Mouse (Mus musculus) heart, embryonic 13.5 days (tissue): Measurements from ENCODE around the gene Nupr1l. TPM values are rescaled to one million over a fixed set of nuclear protein-coding genes. Genes with fewer than 3 reads are reported as not detected.

Experiments used
- ATAC-seq: fragments of 200-750 bp; cut with Nextera tagmentation; 2 replicates; pipeline ENCODE4 v1.8.0; 2017; ENCODE audit warnings: moderate TSS enrichment; ENCODE audit not compliant: insufficient number of reproducible peaks, low FRiP score, low TSS enrichment; ENCODE audit errors: extremely low read depth
- H3K27ac ChIP-seq: fragments of 300-500 bp; sonication (generic); replicated peaks from 2 replicates; pipeline ENCODE4 v1.5.1; 2015; ENCODE audit warnings: moderate library complexity, mild to moderate bottlenecking, inconsistent platforms
- H3K27me3 ChIP-seq: fragments of 300-500 bp; sonication (generic); replicated peaks from 2 replicates; pipeline ENCODE4 v1.6.1; 2015; ENCODE audit warnings: mild to moderate bottlenecking, inconsistent platforms
- H3K36me3 ChIP-seq: fragments of 300-500 bp; sonication (generic); 2 replicates; pipeline ENCODE4 v1.6.1; 2015; ENCODE audit warnings: mild to moderate bottlenecking, inconsistent platforms
- H3K4me1 ChIP-seq: fragments of 300-500 bp; sonication (generic); 2 replicates; pipeline ENCODE4 v1.6.1; 2015; ENCODE audit warnings: inconsistent platforms
- H3K4me2 ChIP-seq: fragments of 300-500 bp; sonication (generic); 2 replicates; pipeline ENCODE4 v1.6.1; 2015; ENCODE audit warnings: inconsistent platforms, mild to moderate bottlenecking, moderate library complexity
- H3K4me3 ChIP-seq: fragments of 300-500 bp; sonication (generic); 2 replicates; pipeline ENCODE4 v1.5.1; 2015; ENCODE audit warnings: moderate library complexity, mild to moderate bottlenecking, inconsistent platforms
- H3K9ac ChIP-seq: fragments of 300-500 bp; sonication (generic); 2 replicates; pipeline ENCODE4 v1.6.1; 2015; ENCODE audit warnings: inconsistent platforms, mild to moderate bottlenecking, moderate library complexity
- H3K9me3 ChIP-seq: fragments of 300-500 bp; sonication (generic); 2 replicates; pipeline ENCODE4 v1.6.1; 2016; ENCODE audit warnings: inconsistent platforms
- WGBS: fragments of 180-500 bp; shearing (Covaris S2); methylation state at CpG from one replicate; pipeline ENCODE4 v1.1.7; 2015; ENCODE audit warnings: mixed read lengths; 5-methylcytosine and 5-hydroxymethylcytosine counted together
- polyA plus RNA-seq: library from polyadenylated mRNA; unstranded; fragments of >200 nt; fragmentation: Nextera tagmentation; extraction: Ambion mirVana; gene quantifications from 2 replicates; pipeline ENCODE4 v1.2.1, GENCODE M21; 2015

Nupr1l gene
- polyA plus RNA-seq, 1 experiment from 2014 or later = 1.6 TPM

GRCm38 (mm10) chr5:129918752-129919151 is 10.4 kb downstream of the Nupr1l start:
- Histone ChIP-seq H3K27me3 (no peaks in the 10 kb centered on the region), H3K9ac (no peak overlapping the region), H3K9me3 (no peaks in the 10 kb centered on the region), H3K4me1 (no peaks in the 10 kb centered on the region), H3K27ac (no peak overlapping the region), H3K4me3 (no peak overlapping the region), H3K36me3 (no peaks in the 10 kb centered on the region), H3K4me2 (no peak overlapping the region)
- 66% methylated on average over 9 of the region's 9 CpGs for WGBS
- ATAC-seq = no peak

GRCm38 (mm10) chr5:129919320-129919719 is 11.0 kb downstream of the Nupr1l start:
- H3K4me3 ChIP-seq = no peak overlapping the region
- H3K27ac ChIP-seq = no peak overlapping the region
- 62% methylated on average over 8 of the region's 8 CpGs for WGBS
- no peak for ATAC-seq
- no peaks in the 10 kb centered on the region for H3K9me3 ChIP-seq
- no peaks in the 10 kb centered on the region for H3K27me3 ChIP-seq
- H3K36me3 ChIP-seq = no peaks in the 10 kb centered on the region
- no peak overlapping the region for H3K9ac ChIP-seq
- H3K4me2 ChIP-seq = no peak overlapping the region
- no peaks in the 10 kb centered on the region for H3K4me1 ChIP-seq

GRCm38 (mm10) chr5:129921972-129922371 is 13.6 kb downstream of the Nupr1l start:
- no peaks in the 10 kb centered on the region for H3K9me3 ChIP-seq
- H3K27me3 ChIP-seq = no peaks in the 10 kb centered on the region
- no peak for ATAC-seq
- 88% methylated on average over 4 of the region's 4 CpGs for WGBS
- no peak overlapping the region for H3K4me2 ChIP-seq
- H3K27ac ChIP-seq = no peak overlapping the region
- no peak overlapping the region for H3K9ac ChIP-seq
- no peak overlapping the region for H3K4me3 ChIP-seq
- no peaks in the 10 kb centered on the region for H3K36me3 ChIP-seq
- no peaks in the 10 kb centered on the region for H3K4me1 ChIP-seq

- Histone ChIP-seq H3K36me3 (no peaks in the 10 kb centered on the region), H3K27ac (no peak overlapping the region), H3K4me2 (no peak overlapping the region), H3K27me3 (no peaks in the 10 kb centered on the region), H3K4me1 (no peaks in the 10 kb centered on the region), H3K9me3 (no peaks in the 10 kb centered on the region), H3K9ac (no peak overlapping the region), H3K4me3 (no peak overlapping the region)
- WGBS = 78% methylated on average over 8 of the region's 8 CpGs
- no peak for ATAC-seq
Observed at GRCm38 (mm10) chr5:129924820-129925452, 16.6 kb downstream of the Nupr1l start.

- Histone ChIP-seq H3K36me3 (no peaks in the 10 kb centered on the region), H3K27ac (no peak overlapping the region), H3K9me3 (no peaks in the 10 kb centered on the region), H3K4me1 (no peaks in the 10 kb centered on the region), H3K4me2 (no peak overlapping the region), H3K4me3 (no peak overlapping the region), H3K9ac (no peak overlapping the region), H3K27me3 (no peaks in the 10 kb centered on the region)
- ATAC-seq = no peak
- 79% methylated on average over 5 of the region's 5 CpGs for WGBS
Observed at GRCm38 (mm10) chr5:129925933-129926332, 17.6 kb downstream of the Nupr1l start.

- Histone ChIP-seq H3K4me1 (no peaks in the 10 kb centered on the region), H3K27ac (no peak overlapping the region), H3K27me3 (no peaks in the 10 kb centered on the region), H3K36me3 (no peaks in the 10 kb centered on the region), H3K4me2 (no peak overlapping the region), H3K9ac (no peak overlapping the region), H3K4me3 (no peak overlapping the region), H3K9me3 (no peaks in the 10 kb centered on the region)
- WGBS = 44% methylated on average over 9 of the region's 9 CpGs
- ATAC-seq = no peak
Observed at GRCm38 (mm10) chr5:129929924-129930855, 21.9 kb downstream of the Nupr1l start.

GRCm38 (mm10) chr5:129936941-129937340 is 28.6 kb downstream of the Nupr1l start:
- no peak for ATAC-seq
- no peak overlapping the region for H3K27ac ChIP-seq
- 0 out of 2 replicates have a peak, but pooled peaks cover 2% of the 10 kb centered on the region for H3K4me1 ChIP-seq
- H3K36me3 ChIP-seq = no peaks in the 10 kb centered on the region
- no peak overlapping the region for H3K4me2 ChIP-seq
- no peak overlapping the region for H3K9ac ChIP-seq
- no peaks in the 10 kb centered on the region for H3K27me3 ChIP-seq
- no peak overlapping the region for H3K4me3 ChIP-seq
- 51% methylated on average over 4 of the region's 4 CpGs for WGBS
- H3K9me3 ChIP-seq = no peaks in the 10 kb centered on the region

GRCm38 (mm10) chr5:129940281-129940680 is 31.9 kb downstream of the Nupr1l start:
- Histone ChIP-seq H3K27ac (no peak overlapping the region), H3K36me3 (peaks cover 7% of the 10 kb centered on the region), H3K9ac (no peak overlapping the region), H3K27me3 (no peaks in the 10 kb centered on the region), H3K4me3 (no peak overlapping the region), H3K4me1 (peaks cover 11% of the 10 kb centered on the region), H3K4me2 (no peak overlapping the region), H3K9me3 (no peaks in the 10 kb centered on the region)
- WGBS = 42% methylated on average over 2 of the region's 2 CpGs
- ATAC-seq = no peak

- H3K27ac ChIP-seq = peak overlapping the region; percentile 54; the same call in 1 of the 2 replicates
- ATAC-seq = no peak
Observed at GRCm38 (mm10) chr5:129940736-129941494, 32.6 kb downstream of the Nupr1l start.

GRCm38 (mm10) chr5:129941495-129942045 is 33.2 kb downstream of the Nupr1l start, which contains the start of gene Vkorc1l1:
Vkorc1l1 (plus strand) TSS chr5:129941970.
- peak within 1 kb of the TSS; percentile 94 for H3K9ac ChIP-seq
- WGBS = under 1% methylated on average over 58 of the region's 59 CpGs
- no peaks in the 10 kb centered on the region for H3K27me3 ChIP-seq
- H3K9me3 ChIP-seq = no peaks in the 10 kb centered on the region
- H3K4me1 ChIP-seq = peaks cover 11% of the 10 kb centered on the region
- peak within 1 kb of the TSS; percentile 86 for H3K4me2 ChIP-seq
- H3K36me3 ChIP-seq = peaks cover 11% of the 10 kb centered on the region
- H3K4me3 ChIP-seq = peak within 1 kb of the TSS; percentile 91
- peak within 1 kb of the TSS; percentile 80 for H3K27ac ChIP-seq
- peak; percentile 95 for ATAC-seq

More at GRCm38 (mm10) chr5:129940736-129941494, 32.6 kb downstream of the Nupr1l start:
- Histone ChIP-seq H3K9ac (peak overlapping the region; percentile 69), H3K4me3 (peak overlapping the region; percentile 91), H3K4me2 (peak overlapping the region; percentile 69), H3K9me3 (no peaks in the 10 kb centered on the region), H3K4me1 (peaks cover 11% of the 10 kb centered on the region), H3K36me3 (peaks cover 11% of the 10 kb centered on the region), H3K27me3 (no peaks in the 10 kb centered on the region)
- WGBS = 5% methylated on average over 9 of the region's 9 CpGs
